Mouse (Mus musculus) large intestine, adult 2 months (tissue): ENCODE measurements around the gene Exosc10. TPM values are rescaled to one million over a fixed set of nuclear protein-coding genes. Genes with fewer than 3 reads are reported as not detected.

Source experiments
- polyA plus RNA-seq: library from polyadenylated mRNA; depleted of rRNA; stranded (reverse); fragments of >200 nt; gene quantifications from 2 replicates; pipeline ENCODE4 v1.2.3, GENCODE M21; 2012; rRNA removed

Gene Exosc10
- polyA plus RNA-seq, 1 experiment, result 20.1 TPM

Other genes with a start within 250 kb of the Exosc10 start
- 12.9 and 13.6 TPM in 2 replicates for gene Ubiad1, start 113.7 kb upstream of the Exosc10 start, polyA plus RNA-seq
- gene Mtor, start 109.8 kb upstream of the Exosc10 start, polyA plus RNA-seq, result 9.4 and 18.1 TPM in 2 replicates
- gene Angptl7, start 58.0 kb upstream of the Exosc10 start, polyA plus RNA-seq, result 0.10 and 0.26 TPM in 2 replicates
- 49.5 and 69.9 TPM in 2 replicates for gene Srm, start 33.1 kb downstream of the Exosc10 start, polyA plus RNA-seq
- 0.10 TPM in 1 of 2 replicates, not detected in the other for gene Masp2, start 44.1 kb downstream of the Exosc10 start, polyA plus RNA-seq
- gene Tardbp, start 68.6 kb downstream of the Exosc10 start, polyA plus RNA-seq, result 76.3 and 102 TPM in 2 replicates
- gene Gm572, start 84.9 kb downstream of the Exosc10 start, polyA plus RNA-seq, result 0.15 TPM in 1 of 2 replicates, not detected in the other
- 26.9 and 63.9 TPM in 2 replicates for gene Casz1, start 246.0 kb downstream of the Exosc10 start, polyA plus RNA-seq